Mouse (Mus musculus) embryonic facial prominence, embryonic 14.5 days (tissue): ENCODE results near the gene Snx1. TPM values are rescaled to one million over a fixed set of nuclear protein-coding genes. Genes with fewer than 3 reads are reported as not detected.

Source experiments
- ATAC-seq: fragments of 200-750 bp; cut with Nextera tagmentation; 2 replicates; pipeline ENCODE4 v1.8.0; 2017; ENCODE audit warnings: low read depth, moderate number of reproducible peaks, moderate TSS enrichment
- DNase-seq: peaks from one replicate; pipeline ENCODE4 v3.0.0-alpha.2; 2015; ENCODE audit warnings: low spot score
- H3K27ac ChIP-seq: fragments of 300-500 bp; sonication (generic); replicated peaks from 2 replicates; pipeline ENCODE4 v1.5.1; 2014; ENCODE audit warnings: low read depth, mild to moderate bottlenecking, low read length, moderate library complexity
- H3K27me3 ChIP-seq: fragments of 300-500 bp; sonication (generic); replicated peaks from 2 replicates; pipeline ENCODE4 v1.6.1; 2014; ENCODE audit warnings: low read length; ENCODE audit not compliant: control insufficient read depth, insufficient read depth
- H3K36me3 ChIP-seq: fragments of 300-500 bp; sonication (generic); 2 replicates; pipeline ENCODE4 v1.6.1; 2014; ENCODE audit warnings: low read length, mixed read lengths; ENCODE audit not compliant: control insufficient read depth, insufficient read depth
- H3K4me1 ChIP-seq: fragments of 300-500 bp; sonication (generic); 2 replicates; pipeline ENCODE4 v1.6.1; 2014; ENCODE audit warnings: antibody characterized with exemption, low read length; ENCODE audit not compliant: control insufficient read depth, insufficient read depth
- H3K4me2 ChIP-seq: fragments of 300-500 bp; sonication (generic); 2 replicates; pipeline ENCODE4 v1.6.1; 2014; ENCODE audit warnings: low read depth, mild to moderate bottlenecking, low read length, moderate library complexity, mixed read lengths
- H3K4me3 ChIP-seq: fragments of 300-500 bp; sonication (generic); 2 replicates; pipeline ENCODE4 v1.5.1; 2014; ENCODE audit warnings: low read depth, mild to moderate bottlenecking, low read length
- H3K9ac ChIP-seq: fragments of 300-500 bp; sonication (generic); 2 replicates; pipeline ENCODE4 v1.6.1; 2014; ENCODE audit warnings: low read depth, mild to moderate bottlenecking, low read length, moderate library complexity, mixed read lengths
- H3K9me3 ChIP-seq: fragments of 300-500 bp; sonication (generic); 2 replicates; pipeline ENCODE4 v1.6.1; 2016; ENCODE audit warnings: low read length; ENCODE audit not compliant: control insufficient read depth
- WGBS: fragments of 180-500 bp; shearing (Covaris S2); extraction: QIAGEN DNeasy Blood & Tissue Kit; methylation state at CpG from one replicate; pipeline ENCODE4 v1.1.7; 2014; 5-methylcytosine and 5-hydroxymethylcytosine counted together
- polyA plus RNA-seq: library from polyadenylated mRNA; unstranded; fragments of >200 nt; fragmentation: Nextera tagmentation; extraction: Ambion mirVana; gene quantifications from 2 replicates; pipeline ENCODE4 v1.2.1, GENCODE M21; 2014

The Snx1 gene
- polyA plus RNA-seq, 1 experiment from 2014 or later: 139 TPM

DNA sequence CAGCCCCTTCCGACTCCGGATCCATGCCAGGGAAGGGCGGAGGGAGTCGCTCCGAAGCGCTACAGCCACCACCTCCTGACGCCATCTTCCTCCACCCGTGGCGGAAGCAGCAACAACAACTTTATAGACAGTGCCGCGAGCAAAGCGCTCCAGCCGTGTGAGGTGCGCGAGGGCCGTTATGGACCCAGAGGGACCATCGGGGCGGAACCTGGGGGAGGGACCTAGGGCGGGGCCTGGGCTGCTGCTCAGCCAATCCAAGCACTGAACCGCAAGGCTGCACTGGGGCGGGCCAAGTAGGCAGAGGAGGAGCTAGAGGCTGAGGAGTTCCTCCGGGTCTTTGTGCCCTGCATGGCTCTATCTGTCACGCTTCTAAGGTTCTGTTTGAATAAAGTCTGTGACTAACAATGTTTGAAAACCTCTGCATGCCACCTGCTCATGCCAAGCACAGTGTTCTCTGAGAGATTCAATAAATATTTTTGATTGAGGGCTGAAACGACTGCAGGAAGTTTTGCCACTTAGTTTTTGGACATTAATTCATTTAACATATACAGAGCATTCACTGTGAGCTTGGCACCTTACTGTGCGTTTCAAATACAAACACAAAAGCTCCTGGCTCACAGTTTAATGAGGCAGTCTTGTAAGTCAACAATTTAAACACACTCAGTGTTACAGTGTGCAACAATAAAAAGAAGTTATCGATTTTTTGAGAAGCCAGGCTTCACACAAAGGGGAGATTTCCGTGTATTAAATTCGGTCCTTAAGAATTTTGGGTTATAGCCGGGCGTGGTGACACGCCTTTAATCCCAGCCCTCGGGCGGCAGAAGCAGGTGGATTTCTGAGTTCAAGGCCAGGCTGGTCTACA lies 1.5 kb downstream of the Snx1 start:
- peak overlapping the region; percentile 88 for H3K9ac ChIP-seq
- DNase-seq: peak; percentile 99
- peak overlapping the region; percentile 85 for H3K4me3 ChIP-seq
- H3K4me2 ChIP-seq: peak overlapping the region; percentile 83
- H3K27ac ChIP-seq: peak overlapping the region; percentile 89
- ATAC-seq: peak; percentile 98
- no peaks in the 10 kb centered on the region for H3K9me3 ChIP-seq
- peaks cover 25% of the 10 kb centered on the region for H3K4me1 ChIP-seq
- H3K36me3 ChIP-seq: 0 out of 2 replicates have a peak, but pooled peaks cover 4% of the 10 kb centered on the region
- WGBS: 23% methylated on average over 24 of the region's 33 CpGs
- H3K27me3 ChIP-seq: no peaks in the 10 kb centered on the region

DNA sequence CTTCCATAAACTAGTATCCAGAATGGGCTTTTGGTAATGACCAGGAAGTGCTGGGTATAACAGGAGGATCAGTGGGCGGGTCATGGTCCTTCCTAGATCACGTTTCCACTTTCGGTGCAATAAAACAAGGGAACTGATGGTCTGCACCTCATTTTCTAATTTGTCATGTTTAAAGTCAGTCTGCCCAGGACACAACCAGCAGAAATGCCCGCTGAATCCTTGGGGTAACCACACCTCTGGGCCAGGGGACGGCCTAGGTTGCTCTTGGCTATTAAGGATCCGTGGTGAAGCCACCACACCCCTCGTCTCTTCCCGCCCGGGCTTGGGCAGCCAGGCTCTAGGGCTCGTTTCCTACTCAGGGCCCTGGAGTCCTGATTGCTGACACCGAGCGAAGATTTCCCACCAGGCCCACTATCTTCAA lies 2.3 kb downstream of the Snx1 start:
- Histone ChIP-seq H3K4me2 (peak overlapping the region; percentile 76), H3K27me3 (no peaks in the 10 kb centered on the region), H3K9ac (peak overlapping the region; percentile 88), H3K4me1 (peaks cover 25% of the 10 kb centered on the region), H3K4me3 (peak overlapping the region; percentile 85), H3K27ac (peak overlapping the region; percentile 89), H3K36me3 (no peaks in the 10 kb centered on the region), H3K9me3 (no peaks in the 10 kb centered on the region)
- ATAC-seq (peak; percentile 20; the same call in 1 of the 2 replicates), DNase-seq (peak; percentile 36)
- under 1% methylated on average over 12 of the region's 12 CpGs for WGBS

DNA sequence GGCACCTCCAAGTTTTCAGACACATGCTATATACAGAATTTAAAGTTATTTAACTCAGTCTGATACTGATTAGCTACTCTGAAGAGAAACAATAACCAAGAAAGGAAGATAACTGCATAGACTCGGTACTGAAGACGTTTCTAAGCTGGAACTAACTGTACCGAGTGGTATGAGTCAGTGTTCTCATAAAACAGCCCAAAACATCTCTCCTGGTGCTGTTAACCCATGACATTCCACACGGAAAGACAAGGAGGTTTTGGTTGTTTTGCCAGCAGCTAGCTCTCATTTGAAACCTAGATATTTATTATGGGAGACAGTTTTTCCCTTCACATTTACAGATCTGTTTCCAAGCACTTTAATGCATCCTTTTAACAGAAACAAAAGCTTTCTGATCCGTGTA lies 2.7 kb downstream of the Snx1 start:
- Histone ChIP-seq H3K27ac (peak overlapping the region; percentile 89; the same call in 1 of the 2 replicates), H3K27me3 (no peaks in the 10 kb centered on the region), H3K4me3 (peak overlapping the region; percentile 85), H3K36me3 (no peaks in the 10 kb centered on the region), H3K9ac (peak overlapping the region; percentile 88), H3K4me1 (peaks cover 25% of the 10 kb centered on the region), H3K9me3 (no peaks in the 10 kb centered on the region), H3K4me2 (peak overlapping the region; percentile 76)
- ATAC-seq (no peak), DNase-seq (no peak)
- WGBS: 6% methylated on average over 5 of the region's 5 CpGs

DNA sequence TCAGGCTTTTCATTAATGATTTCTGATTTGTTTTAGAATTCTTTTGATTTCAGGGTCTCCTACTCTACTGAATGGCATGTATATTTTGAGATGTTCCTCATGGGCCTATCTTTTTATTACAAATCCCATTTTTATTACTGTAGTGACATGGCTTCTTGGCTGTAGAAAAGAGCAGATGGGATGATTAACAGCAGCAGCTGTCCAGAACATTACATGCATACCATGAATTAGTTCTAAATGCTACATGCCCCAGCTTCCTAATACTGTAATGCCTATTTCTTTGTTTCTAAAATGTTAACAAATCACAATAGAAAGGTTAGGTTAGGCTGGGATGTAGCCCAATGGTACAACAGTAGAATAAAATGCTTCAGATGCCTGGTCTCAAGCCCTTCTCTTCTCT lies 5.0 kb downstream of the Snx1 start:
- H3K27me3 ChIP-seq: no peaks in the 10 kb centered on the region
- H3K4me2 ChIP-seq: no peak overlapping the region
- H3K27ac ChIP-seq: peak overlapping the region; percentile 54; the same call in 1 of the 2 replicates
- H3K9me3 ChIP-seq: no peaks in the 10 kb centered on the region
- peak; percentile 69 for DNase-seq
- no peaks in the 10 kb centered on the region; the same call in 1 of the 2 replicates for H3K36me3 ChIP-seq
- ATAC-seq: no peak
- H3K4me1 ChIP-seq: peaks cover 16% of the 10 kb centered on the region; the same call in 1 of the 2 replicates
- no peak overlapping the region for H3K4me3 ChIP-seq
- no peak overlapping the region for H3K9ac ChIP-seq

DNA sequence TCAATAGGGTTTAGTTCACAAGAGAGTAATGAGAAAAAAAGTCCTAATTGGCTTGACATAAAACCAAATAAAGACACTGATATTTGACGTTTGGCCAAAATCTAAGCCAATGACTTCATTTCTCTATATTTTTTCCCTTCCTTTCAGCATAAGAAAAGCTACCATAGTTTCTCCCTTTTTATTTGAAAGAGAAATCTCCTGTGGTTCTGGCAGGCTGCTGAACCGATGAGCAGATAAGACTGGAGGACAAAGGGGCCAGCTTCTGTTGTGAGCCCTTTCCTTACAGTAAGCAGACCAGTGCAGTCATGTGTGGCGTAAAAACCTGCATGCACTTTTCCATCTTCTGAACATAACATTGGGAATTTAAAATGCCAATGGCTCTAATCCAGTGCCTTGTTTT lies 5.4 kb downstream of the Snx1 start:
- DNase-seq: no peak
- H3K9ac ChIP-seq: no peak overlapping the region
- H3K9me3 ChIP-seq: no peaks in the 10 kb centered on the region
- H3K27ac ChIP-seq: peak overlapping the region; percentile 54; the same call in 1 of the 2 replicates
- H3K4me2 ChIP-seq: no peak overlapping the region
- ATAC-seq: no peak
- 79% methylated on average over 3 of the region's 3 CpGs for WGBS
- H3K4me3 ChIP-seq: no peak overlapping the region
- no peaks in the 10 kb centered on the region; the same call in 1 of the 2 replicates for H3K36me3 ChIP-seq
- H3K27me3 ChIP-seq: no peaks in the 10 kb centered on the region
- H3K4me1 ChIP-seq: peaks cover 16% of the 10 kb centered on the region; the same call in 1 of the 2 replicates

DNA sequence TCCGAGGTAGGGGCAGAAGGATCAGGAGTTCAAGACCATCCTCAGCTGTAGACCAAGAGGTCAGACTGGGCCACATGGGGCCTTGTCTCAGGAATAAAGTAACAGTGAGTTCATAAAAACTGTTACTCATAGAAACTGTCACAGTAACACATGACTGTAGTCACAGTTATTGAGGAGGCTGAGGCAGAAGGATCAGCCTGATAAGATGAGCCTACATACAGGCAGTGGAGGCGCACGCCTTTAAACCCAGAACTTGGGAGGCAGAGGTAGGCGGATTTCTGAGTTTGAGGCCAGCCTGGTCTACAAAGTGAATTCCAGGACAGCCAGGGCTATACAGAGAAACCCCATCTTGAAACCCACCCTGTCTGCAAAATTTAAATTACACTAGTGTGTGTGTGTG lies 6.3 kb downstream of the Snx1 start:
- peaks cover 6% of the 10 kb centered on the region; the same call in 1 of the 2 replicates for H3K36me3 ChIP-seq
- ATAC-seq (no peak), DNase-seq (no peak)
- 90% methylated on average over 4 of the region's 4 CpGs for WGBS
- H3K4me1 ChIP-seq: peaks cover 14% of the 10 kb centered on the region; the same call in 1 of the 2 replicates
- no peaks in the 10 kb centered on the region for H3K9me3 ChIP-seq
- H3K4me2 ChIP-seq: no peak overlapping the region
- no peak overlapping the region for H3K4me3 ChIP-seq
- no peak overlapping the region for H3K9ac ChIP-seq
- no peaks in the 10 kb centered on the region for H3K27me3 ChIP-seq
- no peak overlapping the region for H3K27ac ChIP-seq

DNA sequence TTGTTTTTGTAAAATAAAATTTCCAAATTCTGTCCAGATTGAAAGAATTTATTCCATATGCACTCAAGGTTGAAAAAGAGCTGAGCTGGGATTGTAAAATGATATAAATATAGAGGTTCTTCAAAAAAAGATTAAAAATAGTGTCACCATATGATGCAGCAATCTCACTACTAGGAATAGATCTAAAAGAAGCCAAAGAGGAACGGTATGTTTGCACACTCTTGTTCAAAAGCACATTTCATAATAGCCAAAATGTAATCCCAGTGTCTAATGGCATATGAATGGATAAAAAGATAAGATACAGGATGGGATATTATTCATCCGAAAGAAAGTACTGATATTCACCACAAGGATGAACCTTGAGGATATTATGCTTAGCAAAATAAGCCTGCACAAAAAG lies 6.9 kb downstream of the Snx1 start:
- no peak for ATAC-seq

DNA sequence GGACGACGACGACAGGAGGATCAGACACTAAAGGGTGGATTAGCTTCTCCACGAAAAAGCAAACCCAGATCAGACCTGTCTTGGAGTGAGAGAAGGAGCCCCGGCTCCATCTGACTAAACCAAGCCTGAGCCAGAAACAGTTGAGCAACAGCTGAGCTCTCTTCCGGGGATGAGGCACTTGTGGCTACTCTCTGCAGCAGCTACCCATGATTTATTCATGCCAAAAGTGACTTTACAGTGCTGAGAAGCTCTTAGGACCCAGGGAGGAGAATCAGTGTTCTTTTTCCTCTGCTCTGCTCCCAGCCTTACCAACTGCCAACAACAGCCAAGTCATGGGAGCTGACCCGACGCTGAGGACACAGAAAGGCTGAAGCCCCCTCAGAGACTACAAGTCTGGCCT lies 9.5 kb downstream of the Snx1 start:
- peak; percentile 54 for DNase-seq
- H3K36me3 ChIP-seq: peaks cover 13% of the 10 kb centered on the region
- peak; percentile 62; the same call in 1 of the 2 replicates for ATAC-seq
- no peaks in the 10 kb centered on the region for H3K4me1 ChIP-seq
- H3K27ac ChIP-seq: no peak overlapping the region; the same call in 1 of the 2 replicates
- no peak overlapping the region for H3K4me3 ChIP-seq
- H3K9me3 ChIP-seq: no peaks in the 10 kb centered on the region
- no peaks in the 10 kb centered on the region for H3K27me3 ChIP-seq
- no peak overlapping the region for H3K4me2 ChIP-seq
- 59% methylated on average over 8 of the region's 8 CpGs for WGBS
- H3K9ac ChIP-seq: no peak overlapping the region

More for the DNA sequence above, 6.9 kb downstream of the Snx1 start:
- H3K9ac ChIP-seq: no peak overlapping the region
- H3K9me3 ChIP-seq: no peaks in the 10 kb centered on the region
- DNase-seq: no peak
- H3K27me3 ChIP-seq: no peaks in the 10 kb centered on the region
- H3K36me3 ChIP-seq: peaks cover 8% of the 10 kb centered on the region
- H3K4me2 ChIP-seq: no peak overlapping the region
- H3K27ac ChIP-seq: no peak overlapping the region
- WGBS: 85% methylated on average over 2 of the region's 2 CpGs
- no peak overlapping the region for H3K4me3 ChIP-seq
- peaks cover 12% of the 10 kb centered on the region; the same call in 1 of the 2 replicates for H3K4me1 ChIP-seq
